Mouse (Mus musculus) lung, postnatal 36 days (tissue): ENCODE data around the gene Tagln2.

Experiments used
- DNase-seq: peaks from one replicate; pipeline ENCODE4 v3.0.0; 2022; ENCODE audit warnings: mixed read lengths

Tagln2 gene

GRCm38 (mm10) chr1:172499765-172500441 is at the start of gene Tagln2:
Gene Tagln2 (plus strand): TSS chr1:172500047.
- DNase-seq = peak; percentile 96

GRCm38 (mm10) chr1:172450226-172450625 is 49.6 kb upstream of the Tagln2 start:
- DNase-seq = no peak

- DNase-seq = no peak
These were observed 48.9 kb upstream of the Tagln2 start for GRCm38 (mm10) chr1:172450848-172451470.

GRCm38 (mm10) chr1:172452911-172453310 is 46.9 kb upstream of the Tagln2 start:
- DNase-seq = no peak

GRCm38 (mm10) chr1:172453810-172454209 is 46.0 kb upstream of the Tagln2 start:
- DNase-seq = no peak

GRCm38 (mm10) chr1:172455416-172455815 is 44.4 kb upstream of the Tagln2 start:
- DNase-seq = peak; percentile 18

GRCm38 (mm10) chr1:172456001-172456677 is 43.7 kb upstream of the Tagln2 start:
- peak; percentile 65 for DNase-seq

- no peak for DNase-seq
These were observed 42.7 kb upstream of the Tagln2 start for GRCm38 (mm10) chr1:172457196-172457595.

- no peak for DNase-seq
These were observed 41.8 kb upstream of the Tagln2 start for GRCm38 (mm10) chr1:172458041-172458440.

- DNase-seq = no peak
These were observed 38.2 kb upstream of the Tagln2 start for GRCm38 (mm10) chr1:172461602-172462001.

GRCm38 (mm10) chr1:172462534-172462933 is 37.3 kb upstream of the Tagln2 start:
- DNase-seq = no peak

GRCm38 (mm10) chr1:172463387-172464333 is 36.2 kb upstream of the Tagln2 start:
- DNase-seq = no peak

- DNase-seq = no peak
These were observed 31.5 kb upstream of the Tagln2 start for GRCm38 (mm10) chr1:172468301-172468877.

- no peak for DNase-seq
These were observed 30.5 kb upstream of the Tagln2 start for GRCm38 (mm10) chr1:172469373-172469772.

GRCm38 (mm10) chr1:172469810-172470448 is 29.9 kb upstream of the Tagln2 start:
- DNase-seq = no peak

GRCm38 (mm10) chr1:172472909-172473308 is 26.9 kb upstream of the Tagln2 start:
- DNase-seq = no peak

GRCm38 (mm10) chr1:172474196-172474595 is 25.7 kb upstream of the Tagln2 start:
- no peak for DNase-seq

GRCm38 (mm10) chr1:172475054-172475741 is 24.6 kb upstream of the Tagln2 start, which contains the start of gene Slamf9:
Gene Slamf9 (plus strand): TSS chr1:172475358.
- peak; percentile 63 for DNase-seq

GRCm38 (mm10) chr1:172478020-172478419 is 21.8 kb upstream of the Tagln2 start:
- DNase-seq = no peak

- no peak for DNase-seq
These were observed 19.5 kb upstream of the Tagln2 start for GRCm38 (mm10) chr1:172480376-172480775.

- no peak for DNase-seq
These were observed 18.7 kb upstream of the Tagln2 start for GRCm38 (mm10) chr1:172481111-172481510.
